Mouse (Mus musculus) lung, adult 2 months (tissue): Measurements from ENCODE around the gene Psd.

Source experiments
- CTCF ChIP-seq: fragments of 200-500 bp; IDR thresholded peaks from 2 replicates; pipeline ENCODE4 v1.5.1; 2011; ENCODE audit warnings: mild to moderate bottlenecking, low read length, control low read depth; ENCODE audit not compliant: insufficient read depth
- POLR2A ChIP-seq: fragments of 200-500 bp; IDR thresholded peaks from 2 replicates; pipeline ENCODE4 v1.6.1; 2011; ENCODE audit warnings: low read depth, mild to moderate bottlenecking, control low read depth, low read length, borderline replicate concordance; ENCODE audit errors: extremely low read depth

DNA sequence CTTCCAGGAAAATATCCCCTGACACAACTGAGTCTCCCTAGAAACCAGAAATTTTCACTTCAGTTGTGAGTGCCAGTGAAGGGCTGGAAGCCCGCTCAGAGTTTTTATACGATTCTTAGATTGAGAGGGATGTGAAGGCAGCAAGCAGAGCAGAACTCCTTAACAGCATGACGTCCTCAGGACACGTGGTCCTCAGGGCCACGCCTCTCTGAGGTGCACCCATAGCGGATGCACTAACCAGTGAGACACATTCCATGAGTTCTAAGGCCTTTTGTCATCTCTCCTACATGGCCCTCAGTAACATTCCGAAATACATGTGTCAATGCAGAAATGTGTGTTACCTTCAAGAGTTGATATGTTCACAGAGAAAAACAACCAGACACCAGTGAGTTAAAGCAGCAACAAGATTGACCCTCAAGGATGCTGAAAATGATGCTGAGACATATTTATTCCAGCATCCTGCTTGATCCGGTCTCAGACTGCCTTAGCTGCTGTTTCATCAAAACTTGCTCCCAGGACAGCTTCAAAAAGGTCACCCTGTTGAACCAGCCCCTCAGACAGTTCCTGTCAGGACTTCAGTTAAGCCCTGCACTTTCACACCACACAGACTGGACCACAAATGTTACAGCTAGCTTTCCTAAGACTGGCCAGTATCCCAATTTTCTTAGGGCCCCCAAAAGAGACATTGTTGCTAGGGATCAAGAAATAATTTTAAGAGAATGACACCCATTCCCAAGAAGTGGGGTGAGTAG is 26.5 kb downstream of the Psd start:
- TF ChIP-seq CTCF: no peak
- no peak for TF ChIP-seq POLR2A
